12 mouse cellular contexts compared by ENCODE assay signal in genomic region chr4:45143005-45143404, GRCm38 (mm10). TPM values are rescaled to one million over a fixed set of nuclear protein-coding genes. Genes with fewer than 3 reads are reported as not detected.
DNase-seq lines count a peak whose midpoint lies in the region; ATAC-seq and TF ChIP-seq lines count a peak whose summit lies in the region.
"Had no signal": no experiment of that assay in that cellular context is flagged by ENCODE, and none has a peak within 500 bp of the region (broad histone marks: within the 10 kb centered on the region; RNA-seq: fewer than 3 reads in every experiment).

No protein-coding gene starts in this region.

- no peak for ATAC-seq in heart, embryonic 13.5 days (ENCODE audit: extremely low read depth, insufficient number of reproducible peaks, low FRiP score, low TSS enrichment)
- ATAC-seq in midbrain, embryonic 14.5 days (ENCODE audit: low FRiP score, low TSS enrichment): no peak
- ATAC-seq in erythroid progenitor cell, adult 5-6 weeks (replicated peaks; ENCODE audit: low FRiP score, poor library complexity, severe bottlenecking): no peak
- ATAC-seq: liver, embryonic 12.5 days had no signal

- TF ChIP-seq RAD21 in MEL (IDR thresholded peaks at IDR 0.05; ENCODE audit: low read depth, low read length): no peak

- whole genome bisulfite sequencing in heart, embryonic 13.5 days: 45% methylated on average over 8 of the region's 8 CpGs
- 60% methylated on average over 8 of the region's 8 CpGs for WGBS in midbrain, embryonic 14.5 days

- no peak overlapping the region for H3K4me2 ChIP-seq in heart, embryonic 13.5 days
- no peak overlapping the region; the same call in 1 of the 2 replicates for H3K4me2 ChIP-seq in midbrain, embryonic 14.5 days (ENCODE audit: low read length)
- H3K4me2 ChIP-seq: liver, embryonic 12.5 days had no signal

- 0 out of 2 replicates have a peak overlapping the region, but pooled peaks have one; percentile 8 for H3K9ac ChIP-seq in heart, embryonic 13.5 days
- H3K9ac ChIP-seq in MEL (ENCODE audit: control insufficient read depth, low read depth, low read length, poor library complexity, severe bottlenecking): no peak overlapping the region
- no peak overlapping the region for H3K9ac ChIP-seq in midbrain, embryonic 14.5 days (replicated peaks; ENCODE audit: low read length)
- H3K9ac ChIP-seq: liver, embryonic 12.5 days had no signal

- peaks cover 14% of the 10 kb centered on the region; the same call in 1 of the 2 replicates for H3K27me3 ChIP-seq in heart, embryonic 13.5 days (replicated peaks)
- H3K27me3 ChIP-seq in MEL (ENCODE audit: control insufficient read depth in 1 of 2, insufficient read depth in 2 of 2, low read length in 2 of 2): no peaks in the 10 kb centered on the region; a peak in 1 of 4 replicates
- H3K27me3 ChIP-seq in midbrain, embryonic 14.5 days (ENCODE audit: control insufficient read depth, insufficient read depth, low read length): no peaks in the 10 kb centered on the region

- no peak for TF ChIP-seq CTCF in MEL (IDR thresholded peaks at IDR 0.05 in 2 of 3, conservative IDR thresholded peaks at IDR 0.05 in 1 of 3; ENCODE audit: control insufficient read depth in 1 of 3, insufficient read depth in 1 of 3, low read depth in 2 of 3, low read length in 3 of 3, poor library complexity in 1 of 3, severe bottlenecking in 1 of 3)
- no peak for TF ChIP-seq CTCF in brain, embryonic 14.5 days (IDR thresholded peaks at IDR 0.05; ENCODE audit: borderline replicate concordance, extremely low read depth, insufficient read depth, insufficient read length)

- DNase-seq in heart, postnatal 36 days: no peak
- DNase-seq in MEL (ENCODE audit: low read depth, low spot score): peak; percentile 4
- peak; percentile 48 for DNase-seq in brain, embryonic 14.5 days (ENCODE audit: low read depth)
- DNase-seq in midbrain, embryonic 14.5 days: peak; percentile 44
- DNase-seq in right cerebral cortex, postnatal 4 days: no peak
- DNase-seq: adrenal gland, postnatal 10 days; cerebellum, adult 18-20 months; kidney, postnatal 36 days; lung, postnatal 14 days had no signal

- no peak overlapping the region for H3K27ac ChIP-seq in heart, embryonic 13.5 days (replicated peaks)
- H3K27ac ChIP-seq in MEL (ENCODE audit: control insufficient read depth, low read depth, low read length): no peak overlapping the region
- H3K27ac ChIP-seq in midbrain, embryonic 14.5 days (replicated peaks; ENCODE audit: low read depth, low read length): no peak overlapping the region
- H3K27ac ChIP-seq: liver, embryonic 12.5 days had no signal

- no peaks in the 10 kb centered on the region for H3K79me2 ChIP-seq in MEL (ENCODE audit: control insufficient read depth, insufficient read depth, low read length, poor library complexity)

- H3K36me3 ChIP-seq in heart, embryonic 13.5 days: no peaks in the 10 kb centered on the region
- peaks cover 0 to 4% of the 10 kb centered on the region in 2 experiments; a peak in 1 of 4 replicates for H3K36me3 ChIP-seq in MEL (ENCODE audit: control insufficient read depth in 1 of 2, insufficient read depth in 2 of 2, low read length in 2 of 2)
- H3K36me3 ChIP-seq in midbrain, embryonic 14.5 days (ENCODE audit: control insufficient read depth, insufficient read depth, low read length): no peaks in the 10 kb centered on the region
- H3K36me3 ChIP-seq: liver, embryonic 12.5 days had no signal

- no peak overlapping the region for H3K4me3 ChIP-seq in heart, embryonic 13.5 days
- H3K4me3 ChIP-seq in MEL (ENCODE audit: control insufficient read depth in 1 of 2, insufficient read depth in 1 of 2, low read depth in 2 of 2, low read length in 2 of 2): no peak overlapping the region
- no peak overlapping the region for H3K4me3 ChIP-seq in midbrain, embryonic 14.5 days (replicated peaks; ENCODE audit: low read depth, low read length)
- H3K4me3 ChIP-seq: liver, embryonic 12.5 days had no signal

- no peak for TF ChIP-seq POLR2A in MEL (IDR thresholded peaks at IDR 0.05; ENCODE audit: control insufficient read depth in 1 of 2, insufficient read depth in 1 of 2, low read depth in 1 of 2, low read length in 2 of 2, poor library complexity in 1 of 2)
- no peak for TF ChIP-seq POLR2A in brain, embryonic 14.5 days (IDR thresholded peaks at IDR 0.05; ENCODE audit: borderline replicate concordance, extremely low read depth, insufficient read depth, insufficient read length, poor library complexity, severe bottlenecking)

- no peak for TF ChIP-seq EP300 in MEL (IDR thresholded peaks at IDR 0.05; ENCODE audit: low read depth in 1 of 2, low read length in 2 of 2)

- intact Hi-C loops in heart, postnatal 36 days (cut with DNase I): no loop called here

- no peaks in the 10 kb centered on the region for H3K9me3 ChIP-seq in heart, embryonic 13.5 days
- no peaks in the 10 kb centered on the region for H3K9me3 ChIP-seq in MEL (replicated peaks; ENCODE audit: insufficient read depth, low read length)
- no peaks in the 10 kb centered on the region for H3K9me3 ChIP-seq in midbrain, embryonic 14.5 days (ENCODE audit: control insufficient read depth, low read length)
- H3K9me3 ChIP-seq: liver, embryonic 12.5 days had no signal

- peaks cover 10% of the 10 kb centered on the region for H3K4me1 ChIP-seq in heart, embryonic 13.5 days
- peaks cover 2 to 16% of the 10 kb centered on the region in 2 experiments; a peak in 1 of 4 replicates for H3K4me1 ChIP-seq in MEL (ENCODE audit: control insufficient read depth in 1 of 2, insufficient read depth in 2 of 2, low read length in 2 of 2)
- H3K4me1 ChIP-seq in midbrain, embryonic 14.5 days (ENCODE audit: control insufficient read depth, insufficient read depth, low read length): peaks cover 16% of the 10 kb centered on the region; the same call in 1 of the 2 replicates

TF ChIP-seq in MEL, 35 proteins besides CTCF, POLR2A, EP300 and RAD21:
- no peak for TF ChIP-seq MAX (IDR thresholded peaks at IDR 0.05; ENCODE audit: low read length)

RNA-seq across cellular contexts. Expression of gene Tomm5, which starts 35.1 kb away (rescaled TPM):
- 203 and 242 TPM in 2 replicates for polyA plus RNA-seq in heart, embryonic 13.5 days (2015; fragmentation: Nextera tagmentation; extraction: Ambion mirVana)
- 100 to 1,000 TPM; 211 to 244 TPM for total RNA-seq in heart, postnatal 36 days (2021)
- 545 and 639 TPM in 2 replicates for total RNA-seq in MEL (2012; rRNA removed)
- polyA plus RNA-seq in MEL (2012; ENCODE audit: insufficient read depth in 1 of 2, insufficient read length in 2 of 2, low read depth in 1 of 2, low replicate concordance in 2 of 2, missing spikeins in 1 of 2): 100 to 1,000 TPM in 1 of 2 experiments, not detected in 1; 309 TPM
- polyA plus RNA-seq in brain, embryonic 14.5 days (2012; rRNA removed): 112 and 144 TPM in 2 replicates
- 157 and 179 TPM in 2 replicates for polyA plus RNA-seq in midbrain, embryonic 14.5 days (2014; fragmentation: Nextera tagmentation; extraction: Ambion mirVana)
- total RNA-seq in erythroid progenitor cell, adult 5-6 weeks (2015; ENCODE audit: low replicate concordance): 9.0 and 70.4 TPM in 2 replicates
- total RNA-seq in erythroid progenitor cell, adult 5-6 weeks (2017; ENCODE audit: low replicate concordance): 32.3 and 52.8 TPM in 2 replicates

RNA-seq across cellular contexts. Expression of gene Frmpd1, which starts 41.7 kb away (rescaled TPM):
- polyA plus RNA-seq in heart, embryonic 13.5 days (2015; fragmentation: Nextera tagmentation; extraction: Ambion mirVana): 1.6 and 2.3 TPM in 2 replicates
- total RNA-seq in heart, postnatal 36 days (2021): under 1 TPM; 0.22 to 0.67 TPM
- 0.16 and 0.23 TPM in 2 replicates for total RNA-seq in MEL (2012; rRNA removed)
- polyA plus RNA-seq in MEL (2012; ENCODE audit: insufficient read depth in 1 of 2, insufficient read length in 2 of 2, low read depth in 1 of 2, low replicate concordance in 2 of 2, missing spikeins in 1 of 2): under 1 TPM in 1 of 2 experiments, not detected in 1; 0.47 TPM
- polyA plus RNA-seq in brain, embryonic 14.5 days (2012; rRNA removed): 1.1 and 2.2 TPM in 2 replicates
- polyA plus RNA-seq in midbrain, embryonic 14.5 days (2014; fragmentation: Nextera tagmentation; extraction: Ambion mirVana): 0.80 and 1.5 TPM in 2 replicates
- not detected in 2 replicates for total RNA-seq in erythroid progenitor cell, adult 5-6 weeks (2015; ENCODE audit: low replicate concordance)
- total RNA-seq in erythroid progenitor cell, adult 5-6 weeks (2017; ENCODE audit: low replicate concordance): not detected in 2 replicates

RNA-seq across cellular contexts. Expression of gene Fbxo10, which starts 58.6 kb away (rescaled TPM):
- polyA plus RNA-seq in heart, embryonic 13.5 days (2015; fragmentation: Nextera tagmentation; extraction: Ambion mirVana): 15.6 and 16.2 TPM in 2 replicates
- total RNA-seq in heart, postnatal 36 days (2021): 10 to 100 TPM; 10.4 to 12.0 TPM
- 2.0 and 2.2 TPM in 2 replicates for total RNA-seq in MEL (2012; rRNA removed)
- 1 to 10 TPM in 1 of 2 experiments, not detected in 1; 6.5 TPM for polyA plus RNA-seq in MEL (2012; ENCODE audit: insufficient read depth in 1 of 2, insufficient read length in 2 of 2, low read depth in 1 of 2, low replicate concordance in 2 of 2, missing spikeins in 1 of 2)
- polyA plus RNA-seq in brain, embryonic 14.5 days (2012; rRNA removed): 29.8 and 36.7 TPM in 2 replicates
- 10.5 and 11.2 TPM in 2 replicates for polyA plus RNA-seq in midbrain, embryonic 14.5 days (2014; fragmentation: Nextera tagmentation; extraction: Ambion mirVana)
- 6.1 and 9.6 TPM in 2 replicates for total RNA-seq in erythroid progenitor cell, adult 5-6 weeks (2015; ENCODE audit: low replicate concordance)
- 8.0 and 14.8 TPM in 2 replicates for total RNA-seq in erythroid progenitor cell, adult 5-6 weeks (2017; ENCODE audit: low replicate concordance)

Comparison
In these comparisons a context has a peak if more than half of its experiments do, and no peak if none do; other contexts are left out.
1. DNase-seq: peak in MEL (single experiment), brain, embryonic 14.5 days (single experiment) and midbrain, embryonic 14.5 days (single experiment); none in heart, postnatal 36 days (0 of 2) and right cerebral cortex, postnatal 4 days (single experiment).